Mouse (Mus musculus) embryonic facial prominence, embryonic 13.5 days (tissue): ENCODE measurements around the gene Arid1b. TPM values are rescaled to one million over a fixed set of nuclear protein-coding genes. Genes with fewer than 3 reads are reported as not detected.

ENCODE experiments used
- ATAC-seq: fragments of 200-750 bp; cut with Nextera tagmentation; 2 replicates; pipeline ENCODE4 v1.8.0; 2017; ENCODE audit warnings: low read depth; ENCODE audit not compliant: insufficient number of reproducible peaks, insufficient read depth, low FRiP score, low TSS enrichment
- H3K27ac ChIP-seq: fragments of 300-500 bp; sonication (generic); 2 replicates; pipeline ENCODE4 v1.5.1; 2015; ENCODE audit warnings: moderate library complexity, mild to moderate bottlenecking, inconsistent platforms
- H3K27me3 ChIP-seq: fragments of 300-500 bp; sonication (generic); 2 replicates; pipeline ENCODE4 v1.6.1; 2015; ENCODE audit warnings: mild to moderate bottlenecking, inconsistent platforms
- H3K36me3 ChIP-seq: fragments of 300-500 bp; sonication (generic); 2 replicates; pipeline ENCODE4 v1.6.1; 2015; ENCODE audit warnings: mild to moderate bottlenecking, inconsistent platforms
- H3K4me1 ChIP-seq: fragments of 300-500 bp; sonication (generic); 2 replicates; pipeline ENCODE4 v1.6.1; 2015; ENCODE audit warnings: inconsistent platforms
- H3K4me2 ChIP-seq: fragments of 300-500 bp; sonication (generic); 2 replicates; pipeline ENCODE4 v1.6.1; 2015; ENCODE audit warnings: moderate library complexity, mild to moderate bottlenecking, inconsistent platforms
- H3K4me3 ChIP-seq: fragments of 300-500 bp; sonication (generic); 2 replicates; pipeline ENCODE4 v1.5.1; 2015; ENCODE audit warnings: mild to moderate bottlenecking, inconsistent platforms
- H3K9ac ChIP-seq: fragments of 300-500 bp; sonication (generic); 2 replicates; pipeline ENCODE4 v1.6.1; 2015; ENCODE audit warnings: mild to moderate bottlenecking, inconsistent platforms
- H3K9me3 ChIP-seq: fragments of 300-500 bp; sonication (generic); 2 replicates; pipeline ENCODE4 v1.6.1; 2016; ENCODE audit warnings: inconsistent platforms
- WGBS: fragments of 180-500 bp; shearing (Covaris S2); methylation state at CpG from one replicate; pipeline ENCODE4 v1.1.7; 2015; ENCODE audit warnings: mixed read lengths; 5-methylcytosine and 5-hydroxymethylcytosine counted together
- polyA plus RNA-seq: library from polyadenylated mRNA; unstranded; fragments of >200 nt; fragmentation: Nextera tagmentation; extraction: Ambion mirVana; gene quantifications from 2 replicates; pipeline ENCODE4 v1.2.1, GENCODE M21; 2015

Arid1b gene
- polyA plus RNA-seq, 1 experiment from 2014 or later: 13.0 TPM

DNA sequence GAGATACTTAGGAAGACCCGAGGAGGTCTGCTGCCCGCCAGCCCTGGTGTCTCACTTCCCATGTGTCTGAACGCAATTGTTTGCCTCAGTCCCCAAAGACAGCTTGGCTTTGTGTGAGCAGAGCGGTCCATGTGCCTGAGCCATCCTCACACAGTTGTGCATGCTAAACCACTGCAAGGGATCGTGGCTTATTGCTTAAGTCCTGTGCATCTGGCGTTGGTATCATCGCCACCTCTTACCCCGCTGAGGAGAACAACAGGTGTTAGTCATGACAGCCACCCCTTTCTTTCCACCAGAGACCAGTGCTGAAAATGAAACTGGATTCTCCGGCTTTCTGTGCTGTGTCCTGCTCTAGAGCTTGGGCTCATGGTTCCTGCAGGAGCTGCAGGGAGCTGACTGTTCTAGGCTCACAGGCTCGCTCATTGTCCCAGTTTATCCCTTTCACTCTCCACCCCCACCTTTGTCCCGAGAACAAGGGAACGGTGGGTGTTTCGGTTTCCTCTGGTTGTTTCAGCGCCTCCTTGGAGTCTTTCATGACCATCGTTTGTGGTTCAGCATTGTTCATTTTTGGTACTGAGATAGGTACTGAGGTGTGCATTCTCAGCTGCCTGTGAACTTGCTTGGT lies 171.2 kb downstream of the Arid1b start:
- ATAC-seq: no peak
- Histone ChIP-seq H3K4me3 (no peak overlapping the region), H3K4me2 (no peak overlapping the region), H3K9me3 (no peaks in the 10 kb centered on the region), H3K36me3 (no peaks in the 10 kb centered on the region; the same call in 1 of the 2 replicates), H3K9ac (no peak overlapping the region), H3K27ac (no peak overlapping the region), H3K4me1 (peaks cover 27% of the 10 kb centered on the region), H3K27me3 (no peaks in the 10 kb centered on the region)
- 78% methylated on average over 15 of the region's 15 CpGs for WGBS

- no peaks in the 10 kb centered on the region for H3K36me3 ChIP-seq
- WGBS: 86% methylated on average over 4 of the region's 4 CpGs
- no peak for ATAC-seq
- H3K27ac ChIP-seq: no peak overlapping the region
- H3K9me3 ChIP-seq: no peaks in the 10 kb centered on the region
- no peak overlapping the region for H3K4me2 ChIP-seq
- H3K9ac ChIP-seq: no peak overlapping the region
- H3K4me1 ChIP-seq: peaks cover 28% of the 10 kb centered on the region
- no peaks in the 10 kb centered on the region for H3K27me3 ChIP-seq
- no peak overlapping the region for H3K4me3 ChIP-seq
Observed at GRCm38 (mm10) chr17:5166175-5166574, 172.0 kb downstream of the Arid1b start.

- no peaks in the 10 kb centered on the region for H3K36me3 ChIP-seq
- H3K4me3 ChIP-seq: no peak overlapping the region
- H3K27ac ChIP-seq: no peak overlapping the region
- H3K4me2 ChIP-seq: no peak overlapping the region
- no peak for ATAC-seq
- H3K9me3 ChIP-seq: no peaks in the 10 kb centered on the region
- peaks cover 44% of the 10 kb centered on the region for H3K4me1 ChIP-seq
- 81% methylated on average over 7 of the region's 7 CpGs for WGBS
- no peak overlapping the region for H3K9ac ChIP-seq
- no peaks in the 10 kb centered on the region for H3K27me3 ChIP-seq
Observed at GRCm38 (mm10) chr17:5168046-5168445, 173.9 kb downstream of the Arid1b start.

DNA sequence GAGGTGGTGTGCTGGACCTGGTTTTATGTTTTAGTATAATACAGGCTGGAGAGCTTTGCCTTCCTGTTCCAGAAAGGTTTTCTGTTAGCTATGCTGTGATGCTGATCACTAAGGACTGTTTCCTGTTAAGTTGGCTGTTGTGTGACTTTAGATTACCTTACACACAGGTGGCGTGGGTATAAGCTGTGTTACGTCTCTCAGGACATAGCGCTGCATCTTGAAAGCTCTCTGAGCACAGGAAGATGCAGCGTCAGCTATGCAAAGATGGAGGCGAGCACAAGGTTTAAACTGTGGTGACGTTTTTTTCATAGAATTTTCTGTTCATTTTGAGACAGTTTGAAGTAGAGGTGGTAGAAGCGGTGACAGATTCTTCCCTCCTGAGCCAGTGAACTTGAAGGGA lies 174.5 kb downstream of the Arid1b start:
- Histone ChIP-seq H3K9ac (no peak overlapping the region), H3K36me3 (no peaks in the 10 kb centered on the region), H3K27me3 (no peaks in the 10 kb centered on the region), H3K4me3 (no peak overlapping the region), H3K27ac (no peak overlapping the region), H3K4me1 (peaks cover 44% of the 10 kb centered on the region), H3K4me2 (no peak overlapping the region), H3K9me3 (no peaks in the 10 kb centered on the region)
- no peak for ATAC-seq
- WGBS: 85% methylated on average over 7 of the region's 7 CpGs

DNA sequence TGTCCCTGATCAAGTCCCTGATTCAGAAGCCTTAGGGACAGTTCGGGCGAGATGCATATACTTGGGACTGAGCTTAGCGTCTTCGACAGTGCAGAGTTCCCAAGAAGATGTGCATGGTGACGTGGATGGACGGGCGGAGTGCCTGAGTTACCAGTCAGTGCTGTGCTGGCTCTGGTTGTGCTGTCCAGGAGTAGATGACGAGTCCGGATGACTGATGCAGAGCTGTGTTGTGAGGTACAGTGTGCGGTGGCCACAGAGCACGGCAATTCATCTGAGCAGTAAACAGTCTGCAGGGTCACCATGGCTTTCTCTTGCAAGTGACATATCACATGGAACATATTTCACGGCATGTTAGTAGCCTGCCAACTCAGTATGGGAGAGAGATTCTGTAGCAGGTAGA lies 176.2 kb downstream of the Arid1b start:
- H3K4me2 ChIP-seq: no peak overlapping the region
- no peak overlapping the region for H3K4me3 ChIP-seq
- ATAC-seq: no peak
- no peaks in the 10 kb centered on the region for H3K36me3 ChIP-seq
- no peak overlapping the region for H3K9ac ChIP-seq
- H3K9me3 ChIP-seq: no peaks in the 10 kb centered on the region
- 86% methylated on average over 12 of the region's 12 CpGs for WGBS
- no peaks in the 10 kb centered on the region for H3K27me3 ChIP-seq
- peaks cover 51% of the 10 kb centered on the region for H3K4me1 ChIP-seq
- no peak overlapping the region for H3K27ac ChIP-seq

DNA sequence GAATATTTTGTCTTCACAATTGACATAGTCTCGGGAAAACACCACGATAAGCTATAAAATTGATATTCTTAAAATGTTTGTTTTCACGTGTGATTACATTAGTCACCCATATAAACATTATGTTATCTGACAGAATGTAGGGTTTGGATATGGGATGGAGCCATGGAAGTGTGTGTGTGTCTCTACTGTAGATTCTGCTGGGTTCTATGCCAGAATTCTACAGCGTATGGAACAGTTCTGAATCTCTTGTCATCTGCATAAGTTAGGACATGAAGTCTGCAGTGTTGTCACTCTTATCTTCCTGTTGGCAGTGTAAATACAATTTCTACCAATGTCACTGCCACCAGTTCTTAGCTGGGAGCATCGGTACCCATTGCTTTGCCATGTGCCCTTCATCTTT lies 177.3 kb downstream of the Arid1b start:
- ATAC-seq: no peak
- no peak overlapping the region for H3K9ac ChIP-seq
- no peak overlapping the region for H3K4me3 ChIP-seq
- H3K36me3 ChIP-seq: no peaks in the 10 kb centered on the region
- H3K4me1 ChIP-seq: peaks cover 55% of the 10 kb centered on the region
- H3K9me3 ChIP-seq: no peaks in the 10 kb centered on the region
- 87% methylated on average over 5 of the region's 5 CpGs for WGBS
- no peaks in the 10 kb centered on the region for H3K27me3 ChIP-seq
- no peak overlapping the region for H3K27ac ChIP-seq
- H3K4me2 ChIP-seq: no peak overlapping the region

- no peaks in the 10 kb centered on the region for H3K9me3 ChIP-seq
- WGBS: 80% methylated on average over 6 of the region's 6 CpGs
- ATAC-seq: no peak
Observed at GRCm38 (mm10) chr17:5174426-5175020, 180.4 kb downstream of the Arid1b start.

GRCm38 (mm10) chr17:5175535-5175934 lies 181.4 kb downstream of the Arid1b start:
- Histone ChIP-seq H3K27me3 (no peaks in the 10 kb centered on the region), H3K4me3 (no peak overlapping the region), H3K27ac (no peak overlapping the region), H3K4me2 (no peak overlapping the region), H3K9ac (no peak overlapping the region), H3K36me3 (no peaks in the 10 kb centered on the region), H3K4me1 (peaks cover 52% of the 10 kb centered on the region), H3K9me3 (no peaks in the 10 kb centered on the region)
- no peak for ATAC-seq
- 88% methylated on average over 8 of the region's 8 CpGs for WGBS

More at GRCm38 (mm10) chr17:5174426-5175020, 180.4 kb downstream of the Arid1b start:
- Histone ChIP-seq H3K4me2 (no peak overlapping the region), H3K4me1 (peaks cover 57% of the 10 kb centered on the region), H3K4me3 (no peak overlapping the region), H3K27ac (no peak overlapping the region), H3K9ac (no peak overlapping the region), H3K36me3 (no peaks in the 10 kb centered on the region), H3K27me3 (no peaks in the 10 kb centered on the region)

- Histone ChIP-seq H3K9me3 (no peaks in the 10 kb centered on the region), H3K36me3 (no peaks in the 10 kb centered on the region), H3K4me2 (no peak overlapping the region), H3K4me3 (no peak overlapping the region), H3K9ac (no peak overlapping the region), H3K27me3 (no peaks in the 10 kb centered on the region), H3K27ac (no peak overlapping the region), H3K4me1 (peaks cover 60% of the 10 kb centered on the region)
- 80% methylated on average over 2 of the region's 2 CpGs for WGBS
- ATAC-seq: no peak
Observed at GRCm38 (mm10) chr17:5176315-5176714, 182.2 kb downstream of the Arid1b start.

DNA sequence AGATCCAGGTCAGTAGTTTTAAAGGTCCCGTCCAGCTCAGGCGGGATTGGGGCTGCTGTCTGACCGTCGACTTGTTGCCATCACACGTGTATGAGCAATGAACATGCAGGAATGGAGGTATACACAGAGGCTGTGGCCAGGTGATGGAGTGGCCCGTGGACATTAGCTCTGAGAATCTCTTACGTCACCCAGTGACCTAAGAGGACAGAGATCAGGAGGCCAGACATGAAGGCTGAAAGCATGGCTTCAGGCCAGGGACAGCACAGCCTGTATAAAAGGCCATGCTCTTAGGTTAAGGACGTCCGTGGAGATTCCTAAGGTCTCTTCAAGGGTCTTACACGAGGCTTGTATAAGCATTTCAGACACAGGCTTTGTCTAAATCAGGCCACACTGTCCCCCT lies 184.4 kb downstream of the Arid1b start:
- Histone ChIP-seq H3K27me3 (no peaks in the 10 kb centered on the region), H3K9ac (no peak overlapping the region), H3K4me2 (no peak overlapping the region), H3K4me1 (peaks cover 52% of the 10 kb centered on the region), H3K36me3 (no peaks in the 10 kb centered on the region), H3K9me3 (no peaks in the 10 kb centered on the region), H3K4me3 (no peak overlapping the region), H3K27ac (no peak overlapping the region)
- ATAC-seq: no peak
- WGBS: 89% methylated on average over 10 of the region's 10 CpGs

DNA sequence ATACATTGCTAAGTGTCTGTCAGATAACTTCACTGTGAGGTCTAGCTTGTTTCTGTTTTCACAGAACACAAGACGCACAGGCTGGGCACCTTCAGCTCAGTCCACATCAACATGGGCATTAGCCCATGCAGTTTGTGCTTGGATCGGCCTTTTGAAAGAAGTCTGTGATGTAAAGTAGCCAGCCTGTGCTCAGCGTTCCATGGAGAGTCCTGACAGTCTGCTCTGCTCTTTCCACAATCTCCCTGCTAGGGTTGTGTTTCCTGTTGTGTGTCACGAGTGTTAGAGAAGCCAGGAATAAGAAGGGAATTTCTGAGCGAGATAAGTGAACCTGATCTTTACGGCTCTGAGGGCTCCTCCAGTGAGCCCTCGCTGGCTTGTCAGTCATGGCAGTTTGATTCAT lies 184.9 kb downstream of the Arid1b start:
- no peak for ATAC-seq
- Histone ChIP-seq H3K4me2 (no peak overlapping the region), H3K27ac (no peak overlapping the region; the same call in 1 of the 2 replicates), H3K4me3 (no peak overlapping the region), H3K9ac (no peak overlapping the region), H3K27me3 (no peaks in the 10 kb centered on the region), H3K36me3 (no peaks in the 10 kb centered on the region), H3K4me1 (peaks cover 51% of the 10 kb centered on the region), H3K9me3 (no peaks in the 10 kb centered on the region)
- 68% methylated on average over 7 of the region's 7 CpGs for WGBS

GRCm38 (mm10) chr17:5179412-5179811 lies 185.3 kb downstream of the Arid1b start:
- Histone ChIP-seq H3K9me3 (no peaks in the 10 kb centered on the region), H3K9ac (no peak overlapping the region), H3K27ac (no peak overlapping the region; the same call in 1 of the 2 replicates), H3K4me2 (no peak overlapping the region), H3K27me3 (no peaks in the 10 kb centered on the region), H3K36me3 (no peaks in the 10 kb centered on the region), H3K4me3 (no peak overlapping the region), H3K4me1 (peaks cover 48% of the 10 kb centered on the region)
- WGBS: 81% methylated on average over 5 of the region's 5 CpGs
- ATAC-seq: no peak
